8 mouse cellular contexts compared by ENCODE assay signal in genomic region chr14:79390265-79390926, GRCm38 (mm10). TPM values are rescaled to one million over a fixed set of nuclear protein-coding genes. Genes with fewer than 3 reads are reported as not detected.
DNase-seq lines count a peak whose midpoint lies in the region; ATAC-seq and TF ChIP-seq lines count a peak whose summit lies in the region.

TSS of gene Naa16 (minus strand) at chr14:79390778.

- peak; percentile 61 for ATAC-seq in activated CD4-positive, CD25-positive, alpha-beta regulatory T cell, adult 4 months
- peak; percentile 72 for ATAC-seq in inflammation-experienced regulatory T-cells, adult 6 months
- ATAC-seq in megakaryocyte-erythroid progenitor cell, adult 5-6 weeks (replicated peaks; ENCODE audit: low FRiP score, low TSS enrichment, poor library complexity, severe bottlenecking), result peak; percentile 80

- peak within 1 kb of the TSS; percentile 94 for H3K27ac ChIP-seq in cortical plate, adult 2 months (ENCODE audit: insufficient read depth, low read length)

- intact Hi-C loops in left cerebral cortex, postnatal 10 days (cut with DNase I), result loop anchor here (5.0 kb wide), 1 partner anchor 77 kb away; no protein-coding TSS in a partner anchor

- TF ChIP-seq CTCF in cortical plate, adult 2 months (IDR thresholded peaks at IDR 0.05; ENCODE audit: extremely low read depth, insufficient read depth, low read length), result no peak

- peak; percentile 88 for TF ChIP-seq POLR2A in cortical plate, adult 2 months (IDR thresholded peaks at IDR 0.05; ENCODE audit: extremely low read depth, insufficient read depth, low read length)

- peak; percentile 99 for DNase-seq in gastrocnemius, postnatal 10 days
- DNase-seq in left cerebral cortex, postnatal 10 days (ENCODE audit: extremely low spot score in 1 of 2, low spot score in 2 of 2), result peak; percentile 91 to 96
- peak; percentile 93 for DNase-seq in right cerebral cortex, postnatal 25 days
- peak; percentile 93 to 94 for DNase-seq in urinary bladder, postnatal 4 days (ENCODE audit: low spot score in 2 of 2)

- peak within 1 kb of the TSS; percentile 54 for H3K4me3 ChIP-seq in cortical plate, adult 2 months (ENCODE audit: insufficient read depth, low read length)

- H3K4me1 ChIP-seq in cortical plate, adult 2 months (ENCODE audit: control insufficient read depth, insufficient read depth, low read length), result no peaks in the 10 kb centered on the region; the same call in 1 of the 2 replicates

RNA-seq across cellular contexts. Expression of gene Naa16, which starts in this region (rescaled TPM):
- 10 to 100 TPM; 59.7 to 67.3 TPM for polyA plus RNA-seq in activated CD4-positive, CD25-positive, alpha-beta regulatory T cell, adult 4 months (2017; shearing (Covaris generic))
- polyA plus RNA-seq in cortical plate, adult 2 months (2012; rRNA removed), result 6.3 and 7.0 TPM in 2 replicates
- 10 to 100 TPM; 15.5 to 21.0 TPM for total RNA-seq in gastrocnemius, postnatal 10 days (2021)
- 10 to 100 TPM; 55.1 to 68.9 (median 63.2) TPM for polyA plus RNA-seq in inflammation-experienced regulatory T-cells, adult 6 months (2017; shearing (Covaris generic))
- total RNA-seq in left cerebral cortex, postnatal 10 days (2021), result 10 to 100 TPM; 10.7 to 11.2 TPM
- total RNA-seq in megakaryocyte-erythroid progenitor cell, adult 5-6 weeks (2014; fragmentation: Nextera tagmentation), result 40.3 and 50.0 TPM in 2 replicates
- total RNA-seq in megakaryocyte-erythroid progenitor cell, adult 5-6 weeks (2017), result 34.0 and 47.1 TPM in 2 replicates

Comparison
In these comparisons a context has a peak if more than half of its experiments do, and no peak if none do; other contexts are left out.
1. Peak in every context shown above with its lines: DNase-seq, ATAC-seq, H3K4me3 ChIP-seq and H3K27ac ChIP-seq.